Mouse (Mus musculus) kidney, adult 11 months (tissue): ENCODE measurements around the gene Sub1.

Experiments used
- DNase-seq: peaks from one replicate; pipeline ENCODE4 v3.0.0; 2022

Sub1 gene

DNA sequence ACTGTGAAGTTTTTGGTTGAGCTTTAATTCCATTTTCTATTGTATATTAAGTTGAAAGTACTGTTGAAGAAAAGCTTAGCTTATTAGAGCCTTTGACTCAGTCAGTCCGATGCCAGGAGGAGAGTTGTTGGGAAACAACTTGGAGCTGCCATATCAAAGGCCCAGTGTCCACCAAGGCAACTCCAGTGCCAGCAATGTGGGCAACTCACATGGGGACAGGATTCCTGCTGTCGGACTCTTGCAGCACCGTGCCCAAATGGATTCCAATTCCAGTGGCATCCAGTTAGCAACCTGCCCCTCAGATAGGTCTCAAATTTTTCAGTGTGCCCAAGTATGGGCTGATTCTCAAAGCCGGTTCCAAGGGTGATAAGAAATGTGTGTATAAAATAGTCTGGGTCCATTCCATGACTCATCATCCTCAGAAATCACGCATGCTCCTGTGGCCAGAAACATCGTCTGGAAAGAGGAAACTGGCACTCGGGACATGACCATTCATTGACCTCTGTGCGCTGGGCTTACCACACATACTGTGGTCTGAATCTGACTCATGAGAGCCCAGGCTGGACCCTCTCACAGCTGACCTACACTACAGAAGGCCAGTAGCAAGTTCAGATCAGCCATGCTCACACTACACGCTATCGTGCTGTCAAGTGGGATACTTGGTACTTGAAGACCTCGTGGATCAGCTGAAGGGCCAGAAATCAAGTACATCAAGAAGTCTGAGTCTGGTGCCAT lies 32.8 kb downstream of the Sub1 start:
- DNase-seq = no peak

DNA sequence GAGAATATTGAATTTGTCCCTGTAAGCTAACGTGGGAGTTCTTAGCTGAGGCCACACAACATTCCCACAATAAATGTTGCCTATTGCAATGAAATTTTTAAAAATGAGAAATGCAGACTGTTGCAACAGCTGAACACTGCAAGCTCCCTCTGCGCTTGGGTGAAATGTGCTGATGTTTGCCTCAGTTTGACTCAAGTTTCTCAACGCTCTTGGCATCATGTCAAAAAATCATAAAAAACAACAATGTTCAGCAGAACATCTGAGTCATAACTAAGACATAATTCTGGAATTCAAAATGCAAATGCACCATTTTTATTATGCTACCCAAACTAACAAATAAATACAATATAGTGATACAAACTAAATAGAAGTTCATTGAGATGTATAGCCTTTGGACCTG lies 37.1 kb downstream of the Sub1 start:
- no peak for DNase-seq

DNA sequence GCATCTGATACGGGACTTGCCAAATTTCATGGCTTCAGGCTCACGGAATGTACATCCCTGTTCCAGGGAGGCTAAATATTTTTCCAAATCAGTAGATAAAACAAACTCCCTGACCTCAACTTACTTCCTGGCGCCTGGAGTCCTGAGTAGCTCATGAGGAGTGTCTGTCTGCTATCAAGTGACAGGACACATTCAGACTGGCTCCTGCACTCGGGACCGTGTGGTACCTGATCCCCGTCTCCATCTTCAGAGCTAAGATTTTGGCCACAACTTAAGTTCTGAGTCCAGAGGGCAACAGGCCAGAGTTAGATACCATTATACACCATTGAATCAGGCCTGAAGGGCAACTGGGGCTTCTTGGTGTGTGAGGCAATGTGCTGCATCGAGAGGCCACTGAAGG lies 40.7 kb downstream of the Sub1 start:
- no peak for DNase-seq

DNA sequence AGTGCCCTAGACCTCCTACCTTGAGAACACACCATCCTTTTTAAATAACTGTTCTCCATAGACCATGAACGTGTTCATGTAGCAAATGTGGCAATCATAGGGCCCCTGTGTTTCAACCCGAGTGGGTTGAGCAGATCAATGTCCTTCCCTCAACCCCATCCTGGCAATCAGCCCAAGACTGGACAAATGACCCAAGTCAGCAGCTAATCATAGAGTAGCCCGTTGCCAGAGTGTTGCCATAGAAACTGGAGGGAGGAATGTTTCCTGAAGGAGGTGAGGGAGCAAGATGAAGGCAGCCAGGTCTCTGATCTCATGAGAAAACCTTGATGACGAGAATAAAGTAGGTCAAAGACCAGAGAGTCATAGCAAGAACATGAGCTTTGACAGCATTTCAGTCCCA lies 42.6 kb downstream of the Sub1 start:
- no peak for DNase-seq

DNA sequence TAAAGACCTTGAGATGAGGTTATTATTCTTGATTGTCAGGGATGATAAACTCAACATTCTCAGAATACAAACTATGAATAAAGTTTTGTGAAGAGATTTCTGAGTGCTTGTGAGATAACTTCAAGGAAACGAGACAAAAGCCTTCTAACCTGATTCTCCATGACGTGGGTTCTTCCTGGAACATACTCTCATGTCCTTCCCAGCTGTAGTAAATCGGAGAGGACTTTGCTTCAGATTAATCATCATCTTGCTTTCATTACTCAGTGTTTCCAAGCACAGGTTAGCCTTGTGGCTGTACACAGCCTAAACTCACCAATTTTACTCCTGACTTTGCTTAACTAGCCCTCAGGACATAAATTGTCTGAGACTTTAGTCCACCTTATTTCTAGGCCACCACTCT lies 44.6 kb downstream of the Sub1 start:
- no peak for DNase-seq

DNA sequence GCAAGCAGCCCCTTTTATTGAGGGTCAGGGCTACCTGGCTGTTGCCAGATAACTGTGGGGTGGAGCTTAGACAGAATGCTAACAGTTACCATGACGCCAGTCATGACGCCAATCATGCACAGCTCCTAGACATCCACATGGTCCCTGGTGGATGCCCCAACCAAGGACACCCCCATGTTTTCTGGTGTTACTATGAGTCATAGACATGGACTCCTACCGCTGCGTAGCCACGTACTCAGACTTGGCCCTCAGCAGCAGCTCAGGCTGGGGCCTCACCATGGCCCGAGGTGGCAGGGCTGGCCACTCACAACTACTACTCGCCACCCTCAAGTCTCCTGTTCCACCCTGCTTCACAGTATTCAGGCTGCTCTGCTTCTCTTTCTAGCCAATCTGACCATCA lies 45.6 kb downstream of the Sub1 start:
- no peak for DNase-seq

DNA sequence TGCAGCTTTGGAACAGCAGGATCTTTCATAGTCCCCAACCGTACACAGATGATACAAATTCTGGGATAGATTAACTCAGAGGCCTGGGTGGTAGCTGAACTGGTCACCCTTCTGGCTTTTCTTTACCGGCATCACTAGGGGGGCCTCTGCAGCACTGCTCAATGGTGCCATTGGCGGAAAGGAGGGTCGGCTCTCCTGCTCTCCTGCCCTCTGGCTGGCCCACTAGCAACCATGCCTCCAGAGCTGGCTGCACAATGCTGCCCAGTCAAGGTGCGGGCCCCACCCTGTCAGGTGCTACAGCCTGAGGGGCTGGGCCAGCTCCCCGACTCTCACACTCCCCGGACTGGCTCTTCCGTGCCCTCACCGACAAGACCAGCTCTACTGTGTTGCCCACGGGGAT lies 46.6 kb downstream of the Sub1 start:
- DNase-seq = no peak

DNA sequence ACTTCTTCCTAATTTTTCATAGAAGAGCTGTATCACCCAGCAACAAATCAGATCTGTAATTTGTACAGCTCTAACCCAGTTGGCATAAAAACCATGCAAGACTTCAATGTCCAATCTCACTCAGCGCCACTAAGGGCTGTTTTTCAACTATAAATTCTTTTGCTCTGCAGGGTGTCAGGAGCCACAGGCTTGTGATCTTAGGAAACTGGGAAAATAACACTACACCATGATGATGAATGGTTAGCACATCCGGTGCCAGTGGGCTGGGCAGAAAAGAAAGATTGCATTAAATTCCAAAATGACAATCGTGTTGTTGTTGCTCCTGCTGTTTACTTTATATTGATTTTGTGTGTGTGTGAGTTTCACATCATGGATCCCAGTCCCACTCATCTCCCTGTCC lies 47.3 kb downstream of the Sub1 start:
- DNase-seq = no peak

DNA sequence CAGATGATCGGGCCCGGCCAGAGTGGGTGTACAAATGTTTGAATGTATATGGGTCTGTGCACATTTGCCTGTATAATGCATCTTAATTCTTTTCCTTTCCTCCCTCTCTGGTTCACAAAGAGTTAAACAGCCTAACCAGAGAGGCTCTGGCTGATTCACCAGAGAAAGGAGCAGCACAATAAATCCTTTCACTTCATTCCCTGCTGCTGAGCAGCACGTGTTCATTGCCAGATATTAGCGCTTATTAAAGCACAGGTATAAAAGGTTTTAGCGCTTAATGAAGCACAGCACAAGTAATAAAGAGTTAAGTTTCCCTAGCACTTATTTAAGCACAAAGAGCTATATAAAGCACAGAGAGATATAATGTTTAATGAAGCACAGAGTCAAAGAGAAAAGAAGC lies 55.9 kb downstream of the Sub1 start:
- no peak for DNase-seq
